17 mouse cellular contexts compared by ENCODE assay signal in genomic region chr13:97401620-97402019, GRCm38 (mm10).
"Had no signal": no experiment of that assay in that cellular context is flagged by ENCODE, and none has a peak within 500 bp of the region (broad histone marks: within the 10 kb centered on the region; RNA-seq: fewer than 3 reads in every experiment).

No protein-coding gene starts in this region.

- H3K27ac ChIP-seq: lung, embryonic 15.5 days; macrophage; midbrain, embryonic 13.5 days; midbrain, embryonic 15.5 days; neural tube, embryonic 12.5 days; stomach, embryonic 15.5 days; stomach, postnatal 0 days had no signal

- H3K27me3 ChIP-seq: lung, embryonic 15.5 days; midbrain, embryonic 13.5 days; midbrain, embryonic 15.5 days; neural tube, embryonic 12.5 days; stomach, embryonic 15.5 days had no signal

- ATAC-seq: lung, postnatal 0 days had no signal

- H3K4me3 ChIP-seq: lung, embryonic 15.5 days; megakaryocyte, embryonic 14.5 days; midbrain, embryonic 13.5 days; midbrain, embryonic 15.5 days; neural tube, embryonic 12.5 days; stomach, embryonic 15.5 days had no signal

- H3K36me3 ChIP-seq: lung, embryonic 15.5 days; midbrain, embryonic 13.5 days; midbrain, embryonic 15.5 days; neural tube, embryonic 12.5 days; stomach, embryonic 15.5 days had no signal

- H3K9me3 ChIP-seq: lung, embryonic 15.5 days; midbrain, embryonic 13.5 days; midbrain, embryonic 15.5 days; neural tube, embryonic 12.5 days; stomach, embryonic 15.5 days had no signal

- DNase-seq: lung, adult 2 months; lung, postnatal 14 days; lung, postnatal 36 days; right cerebral cortex, postnatal 14 days; thymus, adult 2 months; thymus, postnatal 25 days; thymus, postnatal 4 days had no signal

- H3K9ac ChIP-seq: lung, embryonic 15.5 days; midbrain, embryonic 13.5 days; midbrain, embryonic 15.5 days; neural tube, embryonic 12.5 days; stomach, embryonic 15.5 days had no signal

- H3K4me1 ChIP-seq: megakaryocyte, embryonic 14.5 days; stomach, embryonic 15.5 days had no signal

- H3K4me2 ChIP-seq: lung, embryonic 15.5 days; midbrain, embryonic 11.5 days; midbrain, embryonic 13.5 days; midbrain, embryonic 15.5 days; neural tube, embryonic 12.5 days; stomach, embryonic 15.5 days had no signal
